Mouse (Mus musculus) myocyte (in vitro differentiated cells): ENCODE results near the gene Lrg1.

ENCODE experiments used
- MAX ChIP-seq: IDR thresholded peaks from one replicate; pipeline ENCODE4 v1.6.1; 2011; ENCODE audit warnings: low read depth, mild to moderate bottlenecking, control low read depth
- USF1 ChIP-seq: IDR thresholded peaks from one replicate; pipeline ENCODE4 v1.6.1; 2011; ENCODE audit warnings: low read depth, mild to moderate bottlenecking, control low read depth, moderate library complexity

- no peak for TF ChIP-seq MAX
- no peak for TF ChIP-seq USF1
Observed at GRCm38 (mm10) chr17:56103465-56104285, 18.1 kb downstream of the Lrg1 start.
